Mouse (Mus musculus) neural tube, embryonic 10.5 days (tissue): ENCODE data around the gene Lbx1.

ENCODE experiments used
- DNase-seq: peaks from one replicate; pipeline ENCODE4 v3.0.0-alpha.2; 2017; ENCODE audit warnings: low spot score; ENCODE audit errors: extremely low spot score

Gene Lbx1

DNA sequence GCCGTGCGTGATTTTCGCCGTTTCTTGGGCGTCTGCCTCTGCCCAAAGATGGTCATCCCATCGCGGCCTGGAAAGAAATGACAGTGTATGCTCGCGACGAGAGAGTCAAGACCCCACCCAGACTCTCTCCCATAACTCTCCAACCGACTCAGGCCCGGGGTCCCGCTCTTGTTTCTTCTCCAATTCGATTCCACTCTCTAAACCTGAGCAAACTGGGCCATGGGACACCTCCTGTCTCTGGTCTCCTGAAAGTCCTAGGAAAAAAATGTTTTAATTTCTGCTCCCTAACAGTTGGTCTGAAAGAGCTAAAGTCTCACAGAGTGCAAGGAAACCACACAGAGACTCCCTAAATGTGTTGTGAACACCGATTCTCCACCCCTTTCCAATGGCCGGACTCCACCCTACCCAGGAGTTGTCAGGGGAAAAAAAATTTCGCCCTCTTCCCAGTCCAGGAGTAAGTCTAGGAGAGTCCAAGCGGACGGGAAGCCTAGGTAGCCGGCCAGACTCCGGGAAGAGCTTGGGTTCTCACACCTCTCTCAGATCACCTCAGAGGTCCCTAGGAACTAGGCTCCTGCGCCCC is 1.3 kb downstream of the Lbx1 start:
- DNase-seq, result peak; percentile 69

DNA sequence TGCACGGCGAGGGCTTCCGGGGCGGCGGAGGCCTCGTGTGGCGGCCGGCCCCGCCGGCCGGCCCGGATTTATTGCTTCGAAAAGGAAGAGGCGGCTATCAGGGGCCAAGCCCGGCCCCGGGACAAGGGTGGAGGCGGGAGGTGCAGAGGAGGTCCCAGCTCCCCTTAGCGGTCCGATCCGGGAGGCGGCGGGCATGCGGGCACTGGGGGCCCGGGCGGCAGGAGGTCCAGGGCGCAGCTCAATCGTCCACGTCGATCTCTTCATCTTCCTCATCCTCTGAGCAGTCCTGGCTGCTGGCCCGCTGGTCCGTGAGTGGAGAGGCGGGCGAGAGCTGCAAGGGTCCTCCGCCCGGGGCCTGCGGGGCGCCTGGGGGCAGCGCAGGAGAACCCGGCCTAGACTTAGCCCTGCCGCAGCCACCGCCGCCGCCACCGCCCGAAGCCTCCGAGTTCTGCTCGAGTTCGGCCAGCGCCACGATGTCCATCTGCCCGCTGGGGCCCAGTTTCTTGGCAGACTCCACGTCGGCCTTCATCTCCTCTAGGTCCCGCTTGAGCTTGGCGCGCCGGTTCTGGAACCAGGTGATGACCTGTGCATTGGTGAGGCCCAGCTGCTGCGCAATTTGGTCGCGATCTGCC is 2.0 kb downstream of the Lbx1 start:
- DNase-seq, result peak; percentile 69

DNA sequence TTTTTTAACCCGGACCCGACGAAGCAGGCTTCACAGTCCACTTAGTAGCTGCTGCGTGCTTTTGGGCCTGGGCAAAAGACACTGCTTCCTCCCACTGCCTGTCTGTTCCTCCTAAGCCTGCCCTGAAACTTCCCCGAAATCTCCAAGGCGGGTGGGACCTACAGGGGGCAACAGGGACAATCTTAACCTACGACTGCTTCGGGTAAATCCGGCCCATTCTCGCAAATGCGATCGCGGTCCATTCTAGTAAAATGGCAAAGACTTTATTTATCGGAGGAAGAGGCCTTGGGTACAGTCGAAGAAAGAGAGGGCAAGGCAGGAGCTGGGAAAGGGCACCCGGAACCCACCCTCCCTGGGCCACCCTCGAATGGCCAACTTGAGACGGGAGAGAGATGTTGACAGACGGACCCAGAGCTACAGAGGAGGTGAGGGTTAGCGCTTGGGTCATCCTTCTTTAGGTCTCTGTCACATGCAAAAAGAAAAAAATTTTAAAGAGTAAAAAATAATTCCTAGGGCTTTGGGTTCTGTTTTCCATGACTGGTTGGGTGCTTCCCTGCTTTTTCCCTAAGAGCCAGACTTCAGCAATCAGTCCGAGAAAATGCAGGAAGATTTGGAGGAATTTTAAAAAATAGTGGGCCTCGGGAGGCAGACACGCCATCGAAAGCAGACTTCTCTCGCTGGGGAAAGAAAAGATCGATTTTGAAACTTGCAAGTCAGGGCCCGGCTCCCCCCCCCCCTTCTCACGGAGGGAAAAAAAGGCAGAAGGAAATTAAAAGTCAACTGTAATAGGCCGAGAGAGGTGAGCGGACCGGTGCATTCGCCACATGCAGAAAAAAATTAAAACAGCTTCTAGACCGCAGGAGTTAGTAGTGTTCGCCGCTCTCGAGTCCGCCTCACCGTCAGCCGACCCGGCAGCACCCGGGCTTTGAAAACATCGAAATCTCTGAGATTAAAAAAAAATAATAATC is 2.9 kb downstream of the Lbx1 start:
- DNase-seq, result peak; percentile 62

DNA sequence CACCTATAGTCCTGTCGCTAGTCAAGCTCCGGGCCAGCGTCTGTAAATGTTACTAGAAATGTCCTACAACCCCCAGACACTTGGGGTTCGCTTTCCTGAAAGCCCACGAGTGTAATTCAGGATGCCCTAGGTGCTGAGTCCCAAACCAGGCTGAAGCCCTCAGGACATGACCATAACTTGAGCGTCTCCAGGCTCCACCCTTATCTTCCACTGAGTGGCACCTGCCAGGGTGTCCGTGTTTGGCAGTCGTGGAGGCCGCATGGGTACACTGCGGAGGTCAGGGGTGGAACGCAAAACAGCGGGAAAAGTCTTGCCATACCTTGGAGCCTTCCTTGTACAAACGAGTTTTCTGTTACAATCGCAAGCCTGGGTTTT is 3.6 kb downstream of the Lbx1 start:
- no peak for DNase-seq

DNA sequence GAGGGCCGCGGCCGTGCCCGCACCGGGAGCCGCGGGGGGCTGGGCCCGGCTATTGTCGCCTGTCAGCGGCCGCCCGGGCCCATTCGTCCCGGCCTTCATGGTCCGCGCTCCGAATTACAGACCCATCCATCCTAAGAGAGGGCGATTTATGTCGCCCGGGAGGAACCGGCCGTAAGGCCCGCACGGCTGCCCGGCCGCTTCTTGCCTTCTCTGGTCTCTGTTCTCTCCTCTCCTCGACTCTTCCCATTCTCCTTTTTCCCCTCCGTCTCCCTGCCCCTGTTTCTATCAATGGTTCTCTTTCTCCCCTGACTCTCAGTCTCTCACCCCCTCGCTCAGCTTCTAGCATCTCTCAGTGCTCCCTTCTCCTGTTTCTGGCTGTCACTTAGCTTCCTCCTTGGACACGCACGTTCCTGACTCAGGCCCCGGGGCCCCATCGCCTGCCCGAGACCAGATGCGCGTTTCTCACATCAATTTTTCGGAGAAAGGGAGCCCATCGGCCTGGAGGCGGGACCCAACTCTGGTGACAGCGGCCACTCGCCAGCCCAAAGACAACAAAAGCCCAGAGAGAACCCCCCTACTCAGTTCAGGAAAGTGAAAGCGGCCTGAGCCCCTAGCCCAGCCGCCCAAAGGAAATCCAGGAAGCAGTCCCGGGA is 4.1 kb downstream of the Lbx1 start:
- peak; percentile 79 for DNase-seq

DNA sequence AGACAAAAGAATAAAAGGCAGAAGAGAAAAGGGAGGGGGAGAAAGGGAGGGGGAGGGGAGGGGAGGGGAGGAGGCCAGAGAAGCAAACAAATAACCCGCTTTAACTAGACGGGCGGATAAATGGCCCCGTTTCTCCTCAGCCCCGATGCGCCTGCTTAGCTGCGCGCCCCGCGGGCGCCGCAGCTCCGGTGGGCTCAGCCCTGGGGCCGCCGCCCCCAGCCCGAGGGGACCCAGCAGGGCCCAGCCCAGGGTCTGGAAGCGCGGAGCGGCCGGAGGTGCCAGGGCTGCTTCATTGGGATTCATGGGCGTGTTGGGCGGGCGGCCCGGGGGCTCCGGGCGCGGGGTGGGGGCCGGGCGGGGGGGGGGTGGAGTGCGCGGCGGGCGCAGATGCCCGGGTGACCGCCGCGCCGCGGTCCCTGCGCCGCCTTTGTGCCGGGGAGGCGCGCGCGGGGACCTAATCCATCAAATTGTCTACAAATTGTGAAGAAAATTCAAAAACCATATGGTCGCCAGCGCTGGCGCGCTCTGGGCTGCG is 4.7 kb downstream of the Lbx1 start:
- no peak for DNase-seq

DNA sequence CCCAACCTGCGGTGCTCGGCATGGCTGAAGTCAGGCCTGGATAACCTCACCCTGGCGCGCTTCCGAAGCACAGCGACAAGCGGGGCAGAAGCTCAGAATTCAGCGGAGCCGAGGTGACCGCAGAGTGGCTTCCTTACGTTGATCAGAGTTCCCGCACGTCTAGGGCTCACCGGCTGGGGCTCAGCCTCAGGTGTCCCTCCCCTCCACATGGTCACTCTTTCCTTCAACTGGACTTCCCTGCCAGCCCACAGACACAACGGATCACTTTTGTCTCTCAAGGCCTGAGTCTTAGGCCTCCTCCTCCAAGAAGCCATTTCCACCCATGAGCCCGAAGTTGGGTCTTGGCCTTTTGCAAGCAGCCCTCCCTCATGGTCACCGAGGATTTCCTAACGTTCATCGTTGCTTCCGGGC is 5.4 kb downstream of the Lbx1 start:
- peak; percentile 58 for DNase-seq

DNA sequence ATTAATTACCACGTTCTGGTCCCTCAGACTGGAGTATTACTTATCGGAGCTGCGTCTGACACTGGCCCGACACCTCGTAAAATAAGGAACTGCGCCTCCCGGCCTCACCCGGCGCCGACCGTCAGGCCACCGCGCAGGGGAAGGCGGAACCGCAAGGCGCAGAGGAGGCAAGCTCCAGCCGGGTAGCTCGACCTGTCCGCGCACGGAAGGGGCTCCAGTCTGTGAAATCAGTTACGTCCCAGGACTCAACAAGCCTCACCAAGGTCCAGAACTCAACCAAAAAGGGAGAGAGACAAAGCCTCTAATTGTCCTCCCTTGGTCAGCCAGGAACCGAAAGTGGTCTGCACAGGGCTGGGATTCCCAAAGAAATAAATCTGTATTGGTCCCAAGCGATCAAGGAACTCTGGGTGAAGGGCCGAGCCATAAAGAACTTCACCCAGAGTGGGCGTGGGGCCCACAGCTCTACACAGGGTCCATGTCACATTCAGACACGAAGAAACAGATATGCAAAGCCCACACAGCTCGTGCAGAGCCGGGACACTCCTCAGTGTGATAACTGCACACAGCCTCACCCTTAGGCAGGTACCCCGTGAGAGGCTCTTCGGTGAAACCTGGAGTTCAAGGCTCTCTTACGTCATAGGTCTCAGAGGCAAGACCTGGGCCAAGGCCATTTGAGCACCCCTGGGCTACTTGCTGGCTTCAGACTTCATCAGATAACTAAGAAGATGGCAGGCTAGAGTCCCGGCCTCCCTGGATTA is 6.1 kb downstream of the Lbx1 start:
- peak; percentile 66 for DNase-seq

DNA sequence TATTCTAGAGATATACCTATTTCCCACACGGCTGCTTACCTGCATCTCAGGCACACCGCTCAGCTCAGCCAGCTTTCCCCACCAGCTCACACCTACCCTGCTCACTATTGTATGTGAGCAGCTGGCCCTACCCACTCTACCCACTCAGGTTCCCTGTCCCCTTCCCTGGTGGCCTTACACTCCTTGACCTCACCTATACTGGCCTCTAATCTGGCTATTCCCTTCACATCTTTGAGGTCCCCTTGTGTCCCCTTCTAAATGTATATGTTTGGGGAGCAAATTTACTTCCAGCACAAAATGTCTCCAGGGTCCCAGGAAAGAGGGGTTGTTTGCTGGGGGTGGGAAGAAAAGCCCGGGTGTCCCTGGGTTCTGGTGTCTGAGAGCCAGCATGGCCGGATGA is 6.8 kb downstream of the Lbx1 start:
- peak; percentile 30 for DNase-seq

DNA sequence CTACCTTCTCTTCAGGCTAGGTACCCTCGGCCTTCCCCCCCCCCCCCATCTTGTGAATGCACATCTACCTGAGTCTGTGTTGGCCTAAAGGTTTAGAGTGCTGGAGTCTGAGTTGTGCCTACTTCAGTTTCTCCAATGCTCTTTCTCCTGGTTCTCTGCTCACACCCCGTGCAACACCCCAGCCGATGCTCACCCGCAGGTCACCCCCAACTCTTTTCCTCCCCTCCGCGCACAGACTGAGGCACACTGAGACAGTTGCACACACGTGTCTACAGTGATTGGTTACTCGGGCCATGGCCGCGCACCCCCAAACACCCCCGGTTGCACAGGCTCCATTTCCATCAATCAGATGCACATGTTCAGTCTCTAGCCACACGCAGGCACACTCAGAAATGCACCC is 7.5 kb downstream of the Lbx1 start:
- DNase-seq, result peak; percentile 30

DNA sequence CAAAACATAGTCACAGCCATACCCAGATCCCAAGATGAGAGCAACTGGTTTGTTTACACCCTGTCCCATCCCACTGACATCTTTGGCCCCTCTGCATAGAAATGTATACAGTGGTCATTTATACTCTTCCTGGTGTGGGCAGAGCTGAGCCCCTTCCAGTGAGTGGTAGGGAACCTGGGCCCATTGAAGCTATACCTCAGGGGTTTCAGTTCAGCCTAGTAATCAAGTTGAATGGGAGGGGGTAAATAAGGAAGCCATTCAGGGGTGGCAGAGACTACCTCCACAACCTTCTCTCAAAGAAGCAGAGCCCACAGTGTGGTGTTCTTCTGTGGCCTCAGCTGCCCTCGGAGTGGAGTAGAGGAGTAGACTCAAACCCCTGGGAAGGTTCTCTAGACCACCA is 7.9 kb downstream of the Lbx1 start:
- DNase-seq, result no peak

DNA sequence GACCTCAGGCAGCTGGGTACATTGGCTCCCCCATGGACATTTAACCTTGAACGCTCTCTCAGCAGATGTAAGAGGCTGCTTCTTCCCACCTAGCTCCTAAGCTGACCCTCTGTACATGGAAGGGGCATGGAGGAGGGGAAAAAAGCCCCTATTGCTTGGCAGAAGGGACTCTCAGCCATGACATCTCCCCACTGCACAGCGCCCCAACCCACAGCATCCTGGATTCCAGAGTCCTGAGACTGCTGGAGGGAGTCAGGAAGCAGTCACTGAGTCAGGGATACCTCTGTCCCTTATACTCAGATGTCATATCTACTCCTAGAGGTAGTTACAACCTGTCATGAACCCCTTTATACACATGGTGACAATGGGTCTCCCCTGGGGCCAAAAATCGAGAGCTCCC is 8.6 kb downstream of the Lbx1 start:
- DNase-seq, result peak; percentile 28

DNA sequence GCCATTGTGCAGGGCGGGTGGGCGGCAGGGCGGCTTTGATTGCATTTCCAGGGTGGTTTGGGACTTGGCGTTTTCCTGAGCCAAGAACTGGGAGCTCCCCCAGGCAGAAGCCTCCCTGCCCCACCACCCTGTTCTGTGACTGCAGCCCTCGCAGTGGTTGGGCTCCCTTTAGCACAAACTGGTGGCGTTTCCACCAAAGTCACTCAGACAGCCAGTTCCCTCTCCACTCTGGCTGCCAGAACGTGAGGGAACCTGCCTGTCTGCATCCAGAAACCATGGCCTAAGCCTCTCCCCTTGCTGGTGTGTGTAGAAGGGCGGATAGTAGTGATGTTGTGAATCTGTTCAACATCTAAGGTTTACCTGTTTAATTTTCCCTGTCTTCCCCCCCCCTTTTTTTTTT is 9.4 kb downstream of the Lbx1 start:
- DNase-seq, result peak; percentile 52

DNA sequence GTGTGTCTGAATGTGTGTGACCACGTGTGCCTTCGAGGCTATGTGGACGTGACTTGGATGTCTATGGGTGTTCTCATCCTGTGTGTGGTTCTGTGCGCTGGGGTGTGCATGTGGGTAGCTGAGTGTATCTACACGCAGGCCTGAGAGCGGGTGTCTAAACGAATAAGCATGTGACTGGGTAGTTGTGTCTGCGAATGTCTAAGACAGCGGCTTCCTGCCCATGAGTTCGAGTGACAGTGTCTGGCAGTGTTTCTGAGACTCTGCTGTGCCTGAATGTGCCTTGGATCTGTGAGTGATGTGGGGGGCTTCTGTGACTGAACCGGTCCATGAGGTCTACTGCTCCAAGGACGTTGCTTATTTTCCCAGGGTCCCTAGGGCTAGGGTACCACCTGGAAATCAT is 10.5 kb downstream of the Lbx1 start:
- peak; percentile 49 for DNase-seq

DNA sequence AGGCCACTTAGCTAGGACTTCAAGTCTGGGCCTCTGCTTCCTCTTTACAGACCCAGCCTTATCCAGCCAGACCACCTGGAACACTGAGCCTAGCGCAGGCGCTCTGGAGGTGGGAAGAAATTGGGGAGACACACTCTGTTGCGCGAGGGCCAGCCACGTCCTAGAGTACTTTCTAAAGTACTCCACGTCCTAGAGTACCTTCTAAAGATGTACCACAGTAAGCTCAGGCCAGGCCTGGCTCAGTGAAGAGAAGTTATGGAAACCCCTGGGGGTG is 11.4 kb downstream of the Lbx1 start:
- DNase-seq, result no peak

DNA sequence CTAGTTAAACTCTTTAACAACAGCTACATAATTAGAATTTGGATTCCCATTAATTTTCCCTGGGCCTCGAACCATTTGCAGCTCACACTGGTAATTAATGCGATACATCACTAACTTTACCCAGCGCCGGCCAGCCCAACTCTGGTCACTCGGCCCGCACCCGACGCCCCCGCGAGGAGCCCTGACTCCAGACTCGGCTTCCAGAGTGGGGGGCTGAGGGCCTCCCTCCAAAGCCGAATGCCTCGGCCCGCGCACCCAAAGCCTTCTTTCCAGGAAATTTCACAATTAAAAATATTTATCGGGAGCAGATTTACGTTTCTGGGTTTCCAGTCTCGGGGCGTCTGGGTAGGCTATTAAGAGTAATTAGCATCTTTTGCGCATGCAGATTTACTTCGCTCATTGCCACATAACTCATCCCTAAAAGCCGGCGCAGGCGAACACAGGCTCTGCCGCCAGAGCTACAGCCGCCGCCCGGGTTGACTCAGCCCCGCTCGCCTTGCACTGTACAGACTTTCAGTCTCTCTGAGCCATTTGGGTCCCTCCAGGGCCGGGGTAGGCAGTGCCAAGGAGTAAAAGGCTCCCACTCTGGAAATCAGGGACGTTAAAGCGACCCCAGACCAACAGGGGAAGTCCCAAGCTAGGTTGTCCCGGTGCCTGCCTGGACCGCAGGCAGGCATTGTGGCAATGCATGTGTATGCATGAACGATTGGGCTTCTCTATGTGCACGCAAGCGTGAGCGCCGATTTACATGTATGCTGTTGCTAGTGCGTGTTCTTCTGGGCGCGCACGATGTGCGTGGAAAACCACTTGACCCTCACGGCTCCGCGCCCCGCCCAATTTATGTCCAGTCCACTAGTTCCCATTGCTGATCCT is 12.0 kb downstream of the Lbx1 start:
- DNase-seq, result peak; percentile 74

DNA sequence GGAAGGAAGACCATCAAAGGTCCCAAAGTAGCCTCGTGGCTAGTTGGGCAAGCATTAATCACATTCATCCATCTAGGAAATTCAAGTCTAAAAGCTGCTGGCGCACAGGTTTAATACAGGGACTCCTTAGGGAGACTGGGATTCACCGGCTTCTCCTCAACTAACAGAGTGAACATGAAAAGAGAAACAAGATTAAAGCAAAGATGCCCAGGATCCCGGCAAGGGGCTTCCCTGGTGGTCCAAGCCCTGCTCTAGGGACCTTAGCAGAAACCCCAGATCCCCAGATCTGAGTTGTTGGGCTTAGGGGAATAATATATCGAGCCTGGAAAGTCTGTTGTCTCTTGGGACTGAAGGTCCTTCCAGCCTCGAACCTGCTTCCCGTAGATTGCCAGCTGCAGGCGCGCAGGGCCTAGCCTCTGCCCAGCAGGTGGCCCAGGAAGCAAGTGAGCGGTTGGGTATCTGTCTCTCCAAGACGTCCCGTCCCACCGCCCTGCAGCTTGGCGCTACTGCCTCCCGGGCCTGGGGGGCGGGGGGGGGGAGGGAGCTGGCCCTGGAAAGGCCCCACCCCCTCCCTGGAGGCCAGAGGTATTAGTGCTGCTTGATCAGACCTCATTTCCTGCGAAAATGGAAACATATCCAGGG is 13.3 kb downstream of the Lbx1 start:
- peak; percentile 55 for DNase-seq

DNA sequence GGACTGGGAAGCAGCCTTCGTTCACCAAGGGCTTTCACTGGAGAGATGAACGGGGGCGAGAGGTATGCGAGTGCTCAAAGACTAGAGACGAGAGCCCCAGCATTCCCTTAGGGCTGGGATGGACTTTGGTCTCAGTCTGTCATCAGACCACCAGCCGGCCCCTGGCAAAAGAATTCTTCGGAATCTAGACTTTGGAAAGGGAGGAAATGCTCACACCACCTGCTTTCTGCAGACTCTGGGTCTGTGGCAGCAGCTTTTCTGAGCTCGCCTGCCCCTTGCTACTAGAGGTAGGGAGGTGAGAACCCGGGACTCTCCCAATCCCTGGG is 14.2 kb downstream of the Lbx1 start:
- DNase-seq, result no peak

DNA sequence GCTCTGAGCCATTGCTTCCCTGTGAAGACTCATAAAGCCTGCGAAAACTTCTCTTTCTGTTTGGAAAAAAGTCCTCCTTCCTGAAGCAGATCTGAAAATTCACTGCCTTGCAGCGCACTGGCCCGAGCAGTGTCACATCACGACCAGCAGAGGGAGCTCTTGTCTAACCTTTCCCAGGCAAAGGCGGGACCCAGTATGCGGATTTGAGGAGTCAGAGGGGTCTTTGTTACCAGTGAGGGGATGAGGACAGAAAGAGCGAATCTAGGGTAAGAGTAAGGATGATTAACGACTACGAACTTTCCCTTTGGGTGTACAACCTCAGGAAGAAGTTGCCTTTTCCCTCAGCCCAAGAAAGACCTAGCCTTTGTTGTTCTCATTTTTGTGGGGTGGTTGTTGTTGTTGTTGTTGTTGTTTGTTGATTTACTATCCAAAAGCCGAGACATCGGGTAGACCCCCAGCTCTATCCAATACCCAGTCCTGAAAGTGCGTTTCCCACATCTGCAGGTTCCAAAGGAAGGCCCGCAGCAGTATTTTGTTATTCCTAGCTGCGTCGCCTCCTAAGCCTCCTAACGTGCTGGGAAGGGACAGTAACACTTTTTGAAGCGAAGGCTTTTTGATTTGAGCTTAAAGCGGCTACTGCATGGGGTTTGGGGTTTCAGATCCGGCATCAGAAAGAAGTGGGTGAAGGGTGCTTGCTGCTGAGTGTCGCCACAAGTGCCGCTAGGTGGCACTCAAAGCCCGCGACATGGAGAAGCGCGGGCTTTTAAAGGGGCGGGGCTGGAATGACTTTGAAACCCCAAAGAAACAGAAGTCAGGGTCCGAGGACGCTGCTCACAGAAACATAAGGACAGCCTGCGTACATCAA is 14.8 kb downstream of the Lbx1 start:
- DNase-seq, result peak; percentile 87
